ENCODE assay signal across 8 mouse cellular contexts in the genomic region with DNA sequence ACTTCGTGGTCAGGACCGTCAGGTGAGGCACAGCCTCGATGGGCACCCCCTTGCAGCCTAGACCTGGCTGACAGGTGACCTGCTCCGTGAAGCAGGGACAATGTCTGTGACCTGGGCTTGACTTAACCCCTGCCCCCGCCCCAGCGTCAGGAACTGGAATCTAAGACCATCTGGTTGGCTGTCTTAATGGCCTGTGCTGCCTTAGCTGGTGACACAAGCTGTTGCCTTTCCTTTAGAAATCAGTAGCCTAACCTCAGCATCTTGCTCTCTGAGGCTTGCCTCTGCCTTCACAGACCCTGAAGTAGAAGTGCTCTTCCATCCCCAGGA. TPM values are rescaled to one million over a fixed set of nuclear protein-coding genes. Genes with fewer than 3 reads are reported as not detected.
A peak's percentile ranks its signal among the peaks of the same experiment; 100 is the strongest.
DNase-seq lines count a peak whose midpoint lies in the region; ATAC-seq lines count a peak whose summit lies in the region.

No protein-coding gene starts in this region.

- no peaks in the 10 kb centered on the region for H3K9me3 ChIP-seq in heart, embryonic 13.5 days

- H3K36me3 ChIP-seq in heart, embryonic 13.5 days, result no peaks in the 10 kb centered on the region

- H3K4me2 ChIP-seq in heart, embryonic 13.5 days, result peak overlapping the region; percentile 90

- H3K27ac ChIP-seq in heart, embryonic 13.5 days (replicated peaks), result peak overlapping the region; percentile 82

- H3K4me1 ChIP-seq in heart, embryonic 13.5 days, result peaks cover 20% of the 10 kb centered on the region

- peak overlapping the region; percentile 95 for H3K4me3 ChIP-seq in heart, embryonic 13.5 days

- H3K27me3 ChIP-seq in heart, embryonic 13.5 days (replicated peaks), result no peaks in the 10 kb centered on the region

- no peak for ATAC-seq in heart, embryonic 13.5 days (ENCODE audit: extremely low read depth, insufficient number of reproducible peaks, low FRiP score, low TSS enrichment)
- ATAC-seq in granulocyte monocyte progenitor cell, adult 5-6 weeks (replicated peaks; ENCODE audit: poor library complexity, severe bottlenecking), result peak; percentile 34

- intact Hi-C loops in heart, postnatal 36 days (cut with DNase I), result loop anchor here (5.0 kb wide), 3 partner anchors 133 to 448 kb away; a partner anchor contains a TSS

- DNase-seq in heart, postnatal 36 days, result no peak
- DNase-seq in 3T3-L1 (ENCODE audit: low read depth, low spot score) (peak; percentile 27), adipocyte (ENCODE audit: low spot score) (peak; percentile 44)
- peak; percentile 23 for DNase-seq in mesoderm, embryonic 11.5 days (ENCODE audit: low read depth, low spot score)
- DNase-seq in ovary, postnatal 36 days (ENCODE audit: low spot score), result no peak
- DNase-seq in adrenal gland, postnatal 10 days, result no peak

- under 1% methylated on average over 6 of the region's 6 CpGs for WGBS in heart, embryonic 13.5 days

- peak overlapping the region; percentile 93 for H3K9ac ChIP-seq in heart, embryonic 13.5 days

RNA-seq across cellular contexts. Expression of a gene that starts 0.8 kb away (rescaled TPM):
- polyA plus RNA-seq in heart, embryonic 13.5 days (2015; fragmentation: Nextera tagmentation; extraction: Ambion mirVana), result 20.7 and 26.0 TPM in 2 replicates
- total RNA-seq in heart, postnatal 36 days (2021), result 10 to 100 TPM; 27.2 to 27.6 TPM
- total RNA-seq in granulocyte monocyte progenitor cell, adult 5-6 weeks (2014; fragmentation: Nextera tagmentation), result 12.2 and 16.5 TPM in 2 replicates
- 14.8 and 15.1 TPM in 2 replicates for total RNA-seq in granulocyte monocyte progenitor cell, adult 5-6 weeks (2017)
- total RNA-seq in adrenal gland, postnatal 10 days (2021), result 10 to 100 TPM; 25.2 to 25.7 TPM

Comparison
In these comparisons a context has a peak if more than half of its experiments do, and no peak if none do; other contexts are left out.
1. DNase-seq: peak in 3T3-L1 (single experiment), adipocyte (single experiment) and mesoderm, embryonic 11.5 days (single experiment); none in heart, postnatal 36 days (0 of 2), ovary, postnatal 36 days (single experiment) and adrenal gland, postnatal 10 days (single experiment).